Mouse (Mus musculus) megakaryocyte progenitor cell, adult 5-6 weeks (primary cell): ENCODE data around the gene Usp8. TPM values are rescaled to one million over a fixed set of nuclear protein-coding genes. Genes with fewer than 3 reads are reported as not detected.

Experiments
- ATAC-seq: replicated peaks from 2 replicates; pipeline ENCODE4 v1.8.0; 2016; ENCODE audit warnings: mild to moderate bottlenecking, moderate TSS enrichment, inconsistent platforms; ENCODE audit not compliant: poor library complexity
- total RNA-seq, 2 experiments: library from RNA; stranded (forward) in 1 of 2; stranded (reverse) in 1 of 2; fragments of 157-497, 149-512 nt in 1 of 2; fragments of 200-1000 nt in 1 of 2; gene quantifications; 2 replicates each; pipeline versions ENCODE4 v1.2.3 to v1.2.4; 2015 to 2017

Gene Usp8
- total RNA-seq, 2 experiments from 2014 or later = 48.5 to 52.0 TPM

GRCm38 (mm10) chr2:126801980-126802379 lies 94.9 kb downstream of the Usp8 start:
- ATAC-seq = no peak

Other genes starting within 250 kb of the Usp8 start
- 276 and 297 TPM in 2 replicates for gene Atp8b4, start 206.7 kb upstream of the Usp8 start, total RNA-seq (2015)
- gene Atp8b4, start 206.7 kb upstream of the Usp8 start, total RNA-seq (2017) = 305 and 319 TPM in 2 replicates
- 0.10 TPM in 1 of 2 replicates, not detected in the other for gene Slc27a2, start 154.9 kb upstream of the Usp8 start, total RNA-seq (2015)
- gene Slc27a2, start 154.9 kb upstream of the Usp8 start, total RNA-seq (2017) = 0.04 and 0.54 TPM in 2 replicates
- gene Hdc, start 88.0 kb upstream of the Usp8 start, total RNA-seq (2015) = 51.3 and 54.1 TPM in 2 replicates
- gene Hdc, start 88.0 kb upstream of the Usp8 start, total RNA-seq (2017) = 90.2 and 102 TPM in 2 replicates
- gene Gabpb1, start 31.0 kb upstream of the Usp8 start, total RNA-seq (2015) = 47.8 and 57.2 TPM in 2 replicates
- 26.8 and 40.8 TPM in 2 replicates for gene Gabpb1, start 31.0 kb upstream of the Usp8 start, total RNA-seq (2017)
- gene Usp50, start 76.1 kb downstream of the Usp8 start, total RNA-seq (2015) = 0.24 and 0.54 TPM in 2 replicates
- 0.12 and 0.14 TPM in 2 replicates for gene Usp50, start 76.1 kb downstream of the Usp8 start, total RNA-seq (2017)
- gene Trpm7, start 168.9 kb downstream of the Usp8 start, total RNA-seq (2015) = 85.5 and 90.1 TPM in 2 replicates
- 92.7 and 118 TPM in 2 replicates for gene Trpm7, start 168.9 kb downstream of the Usp8 start, total RNA-seq (2017)
- gene Sppl2a, start 225.9 kb downstream of the Usp8 start, total RNA-seq (2015) = 42.2 and 42.6 TPM in 2 replicates
- 28.8 and 32.8 TPM in 2 replicates for gene Sppl2a, start 225.9 kb downstream of the Usp8 start, total RNA-seq (2017)